Mouse (Mus musculus): ENCODE data around the gene Hoxd8.

GRCm38 (mm10) chr2:74676376-74677052, 27.9 kb upstream of the Hoxd8 start:
- TF ChIP-seq CTCF (IDR thresholded peaks at IDR 0.05; ENCODE audit: low read depth) (no peak), EP300 (optimal IDR thresholded peaks at IDR 0.05) (no peak)

Measured in stomach, postnatal 0 days (tissue).